Mouse (Mus musculus): Measurements from ENCODE around the gene Abl2.

DNA sequence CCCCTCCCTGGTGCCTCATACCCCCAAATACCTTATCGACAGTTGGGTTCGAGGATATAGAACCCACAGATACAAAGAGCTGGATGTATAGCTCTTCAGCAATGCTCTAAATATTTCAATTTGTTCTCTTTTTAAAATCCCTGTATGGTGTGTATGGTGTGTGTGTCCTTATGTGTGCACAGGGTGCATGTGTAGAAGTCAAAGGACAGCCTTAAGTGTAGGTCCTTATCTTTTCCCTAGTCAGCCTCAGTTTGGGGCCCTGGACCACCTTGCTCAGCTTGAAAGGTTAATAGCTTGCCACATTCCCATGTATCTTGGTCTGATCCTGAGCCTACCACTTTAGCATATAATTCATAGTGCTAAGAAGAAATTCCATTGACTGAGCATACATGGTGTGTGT is 49.9 kb downstream of the Abl2 start:
- no peak for TF ChIP-seq CTCF (IDR thresholded peaks at IDR 0.05; ENCODE audit: borderline replicate concordance, insufficient read depth, low read length)
- no peak for TF ChIP-seq POLR2A (IDR thresholded peaks at IDR 0.05; ENCODE audit: low read depth, low read length)

All from embryonic fibroblast, embryonic 13.5 days (primary cell).